Mouse (Mus musculus): ENCODE data around the gene Slc39a11. TPM values are rescaled to one million over a fixed set of nuclear protein-coding genes. Genes with fewer than 3 reads are reported as not detected.

The Slc39a11 gene
- polyA plus RNA-seq, 1 experiment: 6.5 TPM

DNA sequence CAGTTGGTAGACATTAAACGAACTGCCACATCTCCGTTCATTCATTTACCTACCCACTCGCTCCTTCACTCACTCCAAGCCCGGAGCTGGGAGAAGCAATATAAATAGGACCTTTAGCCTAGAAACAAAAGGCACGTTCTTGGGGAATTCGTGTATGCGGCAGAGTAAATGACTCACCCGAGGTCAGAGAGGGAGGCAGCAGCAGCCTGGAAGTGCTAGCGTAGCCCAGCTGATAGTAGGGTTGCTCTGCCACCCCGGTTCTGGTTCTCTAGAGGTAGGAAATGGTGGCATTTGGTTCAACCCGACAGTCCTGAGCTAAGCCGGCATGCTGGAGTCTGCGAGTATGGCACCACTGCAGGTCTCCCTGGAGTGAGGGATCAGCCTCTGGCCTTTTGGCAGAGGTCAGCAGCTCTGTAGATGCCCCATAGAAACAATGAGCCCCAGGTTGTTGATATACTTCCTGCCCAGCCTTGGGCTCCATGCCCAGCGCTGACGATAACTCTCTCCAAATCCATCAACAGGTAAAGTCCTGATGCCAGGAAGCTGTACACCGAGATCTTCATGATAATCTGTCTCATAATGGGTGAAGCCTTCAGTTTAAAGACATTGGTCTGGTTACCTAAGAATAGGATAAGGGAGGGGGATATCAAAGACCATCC is 440.5 kb downstream of the Slc39a11 start:
- Histone ChIP-seq H3K4me3 (ENCODE audit: insufficient read depth, low read depth, low read length) (no peak overlapping the region), H3K4me1 (ENCODE audit: control insufficient read depth, insufficient read depth, insufficient read length, low read length) (peaks cover 4% of the 10 kb centered on the region), H3K27ac (replicated peaks; ENCODE audit: low read depth, low read length) (no peak overlapping the region)

DNA sequence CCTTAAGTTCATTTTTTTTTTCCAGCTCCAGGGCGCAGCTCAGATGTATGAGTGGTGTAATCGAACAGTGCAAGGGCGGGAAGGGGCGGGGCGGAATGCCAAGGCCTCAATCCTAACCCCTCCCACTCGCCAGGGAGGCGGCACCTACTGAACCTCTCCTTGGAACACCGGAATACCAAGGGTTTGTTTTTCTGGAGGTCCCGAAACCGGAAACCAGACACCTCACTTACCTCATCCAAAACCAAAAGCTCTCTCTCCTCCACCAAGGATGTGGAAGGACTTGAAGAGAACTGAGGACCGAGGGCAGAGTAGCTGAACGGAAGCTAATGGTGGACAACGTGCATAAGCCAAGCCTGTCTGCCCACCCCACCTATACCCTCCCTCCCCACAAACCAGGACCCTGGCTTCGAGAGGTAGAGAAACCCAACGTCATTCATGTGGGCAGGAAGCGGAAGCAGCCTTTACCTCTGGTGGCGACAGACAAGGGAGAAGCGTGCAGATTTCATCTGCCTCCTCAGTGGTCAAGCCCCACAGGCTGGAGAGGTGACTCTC is 441.3 kb downstream of the Slc39a11 start:
- Histone ChIP-seq H3K27ac (replicated peaks; ENCODE audit: low read depth, low read length) (no peak overlapping the region), H3K4me3 (ENCODE audit: insufficient read depth, low read depth, low read length) (no peak overlapping the region), H3K4me1 (ENCODE audit: control insufficient read depth, insufficient read depth, insufficient read length, low read length) (peaks cover 4% of the 10 kb centered on the region)

DNA sequence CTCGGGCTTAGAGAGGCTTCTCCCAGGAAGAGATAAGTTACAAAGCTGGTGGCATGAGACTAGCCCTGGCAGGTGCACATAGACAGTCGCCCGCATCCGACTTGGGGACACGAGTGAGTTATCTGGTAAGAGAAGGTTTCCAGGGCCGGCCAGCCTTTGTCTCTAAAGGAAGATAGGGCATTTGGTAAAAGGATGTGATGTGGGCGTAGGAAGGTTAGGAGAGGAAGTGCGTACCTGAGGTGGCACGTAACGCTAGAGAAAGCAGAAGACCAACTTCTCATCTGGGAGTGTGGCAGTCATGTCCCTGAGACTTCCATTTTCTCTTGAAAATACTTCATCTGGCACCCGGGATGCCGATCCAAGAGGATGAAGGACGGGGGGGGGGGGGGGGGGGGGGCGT is 441.9 kb downstream of the Slc39a11 start:
- H3K4me1 ChIP-seq (ENCODE audit: control insufficient read depth, insufficient read depth, insufficient read length, low read length): peaks cover 4% of the 10 kb centered on the region
- no peak overlapping the region for H3K27ac ChIP-seq (replicated peaks; ENCODE audit: low read depth, low read length)
- no peak overlapping the region for H3K4me3 ChIP-seq (ENCODE audit: insufficient read depth, low read depth, low read length)

DNA sequence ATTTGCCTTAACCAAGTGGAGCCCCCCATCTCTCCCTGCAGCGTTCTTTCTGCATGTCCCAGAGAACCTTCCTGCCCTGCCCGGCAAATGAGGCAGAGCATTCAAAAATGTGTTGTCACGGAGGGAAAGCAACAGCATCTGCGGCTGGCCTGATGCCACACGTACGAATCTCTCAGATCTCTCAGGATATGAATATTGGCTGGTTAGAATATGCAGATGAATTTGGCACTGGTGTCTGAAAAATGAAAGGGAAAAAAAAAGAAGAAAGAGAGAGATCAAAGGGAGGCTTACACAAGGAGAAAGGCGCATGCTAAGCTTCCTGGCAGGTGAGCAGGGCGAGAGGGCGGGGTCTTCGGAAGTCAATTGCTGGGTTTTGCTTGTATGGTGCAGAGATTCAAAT is 443.8 kb downstream of the Slc39a11 start:
- Histone ChIP-seq H3K27ac (replicated peaks; ENCODE audit: low read depth, low read length) (no peak overlapping the region), H3K4me1 (ENCODE audit: control insufficient read depth, insufficient read depth, insufficient read length, low read length) (peaks cover 4% of the 10 kb centered on the region), H3K4me3 (ENCODE audit: insufficient read depth, low read depth, low read length) (no peak overlapping the region)

DNA sequence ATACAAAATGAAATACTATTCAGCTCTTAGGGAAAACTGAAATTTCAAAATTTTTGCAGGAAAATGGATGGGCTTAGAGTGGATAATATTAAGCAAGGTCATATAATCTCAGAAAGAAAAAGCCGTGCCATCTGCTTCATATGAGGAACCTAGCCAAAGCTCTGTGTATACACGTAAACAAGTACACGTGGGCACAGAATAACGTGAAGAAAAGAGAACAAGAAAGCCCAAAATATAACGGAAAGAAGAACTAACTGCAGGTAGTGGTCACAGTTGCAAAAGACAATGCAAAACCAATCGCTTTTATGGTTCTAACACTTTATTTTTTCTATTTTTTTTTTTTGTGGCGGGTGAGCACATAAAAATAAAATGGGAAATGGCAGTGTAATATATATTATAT is 446.9 kb downstream of the Slc39a11 start:
- no peaks in the 10 kb centered on the region; the same call in 1 of the 2 replicates for H3K4me1 ChIP-seq (ENCODE audit: control insufficient read depth, insufficient read depth, insufficient read length, low read length)
- H3K27ac ChIP-seq (replicated peaks; ENCODE audit: low read depth, low read length): no peak overlapping the region
- no peak overlapping the region for H3K4me3 ChIP-seq (ENCODE audit: insufficient read depth, low read depth, low read length)

DNA sequence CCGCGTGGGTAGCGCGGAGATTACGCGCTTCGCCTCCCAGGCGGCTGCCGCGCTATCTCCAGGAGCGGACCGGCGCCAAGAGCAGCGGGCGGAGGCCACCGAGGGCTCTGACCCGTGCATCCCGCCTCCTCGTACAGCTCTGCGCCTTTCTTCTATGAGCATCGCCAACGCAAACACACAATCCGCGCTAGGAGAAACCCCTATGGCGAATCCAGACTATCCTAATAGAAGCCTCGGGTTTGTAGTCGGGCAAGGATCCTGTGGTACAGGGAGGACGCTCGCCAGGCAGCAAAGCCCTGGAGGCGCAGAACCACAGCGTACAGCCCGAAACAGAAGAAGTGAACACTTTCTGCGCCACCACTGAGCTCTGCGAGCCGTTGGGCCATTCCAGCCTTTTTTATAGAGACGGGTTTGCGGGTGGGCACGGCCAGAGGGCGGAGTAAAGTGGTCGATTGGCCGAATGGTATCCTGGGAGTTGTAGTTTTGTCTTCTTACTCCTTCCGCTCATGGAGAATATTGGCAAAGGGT is 448.3 kb downstream of the Slc39a11 start:
- H3K4me3 ChIP-seq (ENCODE audit: insufficient read depth, low read depth, low read length): peak overlapping the region; percentile 63
- H3K27ac ChIP-seq (replicated peaks; ENCODE audit: low read depth, low read length): no peak overlapping the region
- H3K4me1 ChIP-seq (ENCODE audit: control insufficient read depth, insufficient read depth, insufficient read length, low read length): no peaks in the 10 kb centered on the region; the same call in 1 of the 2 replicates

DNA sequence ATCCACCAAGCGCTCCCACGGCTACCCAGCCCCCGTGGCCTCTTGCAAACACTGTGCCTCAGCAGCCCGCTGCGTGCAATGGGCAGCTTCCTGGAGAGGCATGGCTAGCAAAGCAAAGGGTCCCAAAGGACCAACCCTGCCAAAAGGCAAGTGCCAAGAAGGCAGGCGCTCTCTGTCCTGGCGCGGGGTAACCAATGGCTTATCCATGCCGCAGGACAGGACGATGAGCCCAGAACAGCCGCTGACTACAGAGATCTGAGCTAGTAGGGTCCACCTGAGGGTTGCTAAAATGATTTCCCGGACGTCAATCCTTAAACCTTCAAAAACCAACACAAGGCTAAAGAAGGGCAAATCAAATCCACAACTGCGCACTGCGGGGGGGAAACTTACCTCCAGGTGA is 449.0 kb downstream of the Slc39a11 start:
- Histone ChIP-seq H3K27ac (replicated peaks; ENCODE audit: low read depth, low read length) (no peak overlapping the region), H3K4me3 (ENCODE audit: insufficient read depth, low read depth, low read length) (peak overlapping the region; percentile 63)

DNA sequence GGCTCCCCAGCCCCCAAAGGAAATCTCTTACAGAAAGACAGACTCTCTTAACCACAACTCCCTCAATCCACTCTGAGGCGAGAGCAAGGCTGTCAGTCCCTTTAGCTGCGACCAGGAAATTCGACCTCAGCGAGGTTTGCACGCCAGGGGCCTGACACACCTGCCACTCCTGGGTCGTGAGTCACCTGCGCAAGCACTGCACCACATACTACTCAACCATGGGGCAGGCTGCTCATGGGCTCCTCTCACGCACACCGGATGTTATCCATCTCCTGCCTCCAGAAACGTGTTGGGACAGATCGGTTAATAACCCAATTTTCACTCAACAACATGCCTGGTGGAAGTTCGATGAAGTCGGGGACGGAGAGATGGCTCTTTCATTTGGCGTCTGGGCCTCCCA is 451.3 kb downstream of the Slc39a11 start:
- no peaks in the 10 kb centered on the region; the same call in 1 of the 2 replicates for H3K4me1 ChIP-seq (ENCODE audit: control insufficient read depth, insufficient read depth, insufficient read length, low read length)
- H3K4me3 ChIP-seq (ENCODE audit: insufficient read depth, low read depth, low read length): no peak overlapping the region
- H3K27ac ChIP-seq (replicated peaks; ENCODE audit: low read depth, low read length): no peak overlapping the region

More for the DNA sequence above, 449.0 kb downstream of the Slc39a11 start:
- no peaks in the 10 kb centered on the region; the same call in 1 of the 2 replicates for H3K4me1 ChIP-seq (ENCODE audit: control insufficient read depth, insufficient read depth, insufficient read length, low read length)

DNA sequence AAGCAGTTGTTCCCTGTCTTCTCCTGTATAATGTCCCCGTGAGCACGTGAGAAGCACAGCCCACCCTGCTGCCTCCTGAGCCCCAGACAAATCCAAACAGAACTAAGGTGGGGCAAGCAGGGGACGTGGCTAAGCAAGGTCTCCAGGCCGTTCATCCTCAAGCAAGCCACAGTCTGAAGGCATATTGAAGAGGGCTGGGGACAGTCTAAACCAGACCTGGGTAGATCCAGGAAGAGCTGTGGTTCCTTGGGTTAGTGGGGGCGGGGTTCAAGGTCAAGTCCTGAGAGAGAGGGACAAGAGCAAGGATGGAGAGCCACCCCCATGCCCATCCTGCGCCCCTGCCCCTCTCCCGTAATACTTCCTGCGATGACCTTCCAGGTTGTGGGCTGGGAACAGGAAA is 452.3 kb downstream of the Slc39a11 start:
- Histone ChIP-seq H3K4me3 (ENCODE audit: insufficient read depth, low read depth, low read length) (no peak overlapping the region), H3K27ac (replicated peaks; ENCODE audit: low read depth, low read length) (no peak overlapping the region), H3K4me1 (ENCODE audit: control insufficient read depth, insufficient read depth, insufficient read length, low read length) (no peaks in the 10 kb centered on the region; the same call in 1 of the 2 replicates)

DNA sequence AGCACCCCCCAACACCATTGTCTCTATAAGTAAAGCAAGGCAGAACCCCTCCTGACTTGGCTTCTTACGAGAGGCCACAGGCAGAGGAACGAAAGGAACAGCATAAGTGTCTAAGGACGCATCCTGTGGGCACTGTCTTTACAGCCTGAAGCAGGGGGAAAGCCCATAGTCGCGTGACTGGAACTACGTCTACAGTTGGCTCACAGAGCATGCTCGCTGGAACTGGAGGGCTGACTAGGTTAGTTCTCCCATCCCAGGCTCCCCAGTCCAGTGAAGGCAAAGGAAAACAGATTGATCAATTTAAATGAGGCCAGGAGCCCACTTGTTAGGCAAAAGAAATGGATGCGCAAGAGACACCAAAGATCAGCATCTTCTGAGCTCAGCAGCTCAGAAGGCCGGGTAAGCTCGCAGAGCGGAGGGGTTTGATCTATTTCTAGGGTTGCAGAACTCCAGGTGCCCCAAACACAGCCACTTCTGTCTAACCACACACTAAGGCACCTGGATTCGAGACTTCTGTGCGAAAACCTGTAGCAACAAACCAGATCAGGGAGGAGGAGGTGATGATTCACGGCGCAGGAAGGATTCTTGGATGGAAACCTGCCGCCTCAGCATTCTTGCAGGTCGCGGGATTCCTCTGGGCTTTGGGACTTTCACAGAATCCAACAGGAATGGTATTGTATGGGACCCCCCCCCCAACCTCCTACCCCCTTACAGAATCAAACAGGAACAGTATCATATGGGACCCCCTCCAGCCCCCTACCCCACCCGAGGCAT is 453.5 kb downstream of the Slc39a11 start:
- Histone ChIP-seq H3K4me3 (ENCODE audit: insufficient read depth, low read depth, low read length) (no peak overlapping the region), H3K27ac (replicated peaks; ENCODE audit: low read depth, low read length) (no peak overlapping the region), H3K4me1 (ENCODE audit: control insufficient read depth, insufficient read depth, insufficient read length, low read length) (no peaks in the 10 kb centered on the region; the same call in 1 of the 2 replicates)

Other genes starting within 250 kb of the Slc39a11 start
- gene Sstr2, start 30.7 kb downstream of the Slc39a11 start, polyA plus RNA-seq (2012; ENCODE audit: insufficient read depth, insufficient read length, missing spikeins): not detected in 2 replicates
- 16.7 and 19.4 TPM in 2 replicates for gene Cog1, start 910 bp downstream of the Slc39a11 start, polyA plus RNA-seq (2012; ENCODE audit: insufficient read depth, insufficient read length, missing spikeins)
- gene Fam104a, start 34.1 kb upstream of the Slc39a11 start, polyA plus RNA-seq (2012; ENCODE audit: insufficient read depth, insufficient read length, missing spikeins): 17.2 and 20.3 TPM in 2 replicates
- 3.6 and 4.2 TPM in 2 replicates for gene D11Wsu47e, start 34.3 kb upstream of the Slc39a11 start, polyA plus RNA-seq (2012; ENCODE audit: insufficient read depth, insufficient read length, missing spikeins)
- not detected in 2 replicates for gene Cpsf4l, start 59.9 kb upstream of the Slc39a11 start, polyA plus RNA-seq (2012; ENCODE audit: insufficient read depth, insufficient read length, missing spikeins)
- gene Cdc42ep4, start 101.8 kb upstream of the Slc39a11 start, polyA plus RNA-seq (2012; ENCODE audit: insufficient read depth, insufficient read length, missing spikeins): 8.7 and 16.3 TPM in 2 replicates

Data from brown adipose tissue, adult 24 weeks (tissue).